Mouse (Mus musculus) left cerebral cortex, postnatal 14 days (tissue): Measurements from ENCODE around the gene Tigit. TPM values are rescaled to one million over a fixed set of nuclear protein-coding genes. Genes with fewer than 3 reads are reported as not detected.

Experiments used
- DNase-seq, 2 experiments: peaks; one replicate each; pipeline ENCODE4 v3.0.0; 2021 to 2022; ENCODE audit warnings: low spot score in 2 of 2, mixed read lengths in 1 of 2
- intact Hi-C: fragments of 180-260 bp; cut with DNase I; formaldehyde crosslinking; loops from one replicate; pipeline ENCODE4 v1.15.1; 2025
- long read RNA-seq, 2 experiments: library from polyadenylated mRNA; stranded (forward); transcript quantifications; one replicate each; pipeline ENCODE4 v2.0.0; 2021
- total RNA-seq, 2 experiments: library from RNA; stranded (reverse); gene quantifications; 2 replicates each; pipeline ENCODE4 v1.2.3; 2021

Gene Tigit
- total RNA-seq = not detected
- long read RNA-seq, experiment 1 = 0 reads
- long read RNA-seq, experiment 2 = 0 reads

- intact Hi-C loops = no loop called here
- DNase-seq = no peak
Measured at GRCm38 (mm10) chr16:43663978-43664579, at the start of gene Tigit. Gene Tigit, minus strand, starts transcription at chr16:43664146.

- intact Hi-C loops = no loop called here
- DNase-seq = no peak
Measured at GRCm38 (mm10) chr16:43711361-43711760, 47.4 kb upstream of the Tigit start.

- DNase-seq = no peak
- intact Hi-C loops = no loop called here
Measured at GRCm38 (mm10) chr16:43710651-43711050, 46.7 kb upstream of the Tigit start.

GRCm38 (mm10) chr16:43710134-43710475 lies 46.2 kb upstream of the Tigit start:
- DNase-seq = no peak
- intact Hi-C loops = no loop called here

GRCm38 (mm10) chr16:43709432-43710133 lies 45.6 kb upstream of the Tigit start:
- DNase-seq = no peak

GRCm38 (mm10) chr16:43709062-43709413 lies 45.1 kb upstream of the Tigit start:
- intact Hi-C loops = no loop called here
- no peak for DNase-seq

More at GRCm38 (mm10) chr16:43709432-43710133, 45.6 kb upstream of the Tigit start:
- intact Hi-C loops = no loop called here

- intact Hi-C loops = no loop called here
- DNase-seq = no peak
Measured at GRCm38 (mm10) chr16:43708335-43709061, 44.6 kb upstream of the Tigit start.

GRCm38 (mm10) chr16:43701765-43702504 lies 38.0 kb upstream of the Tigit start:
- intact Hi-C loops = no loop called here
- no peak for DNase-seq

GRCm38 (mm10) chr16:43700575-43700974 lies 36.6 kb upstream of the Tigit start:
- intact Hi-C loops = no loop called here
- DNase-seq = no peak

- DNase-seq = peak in 1 of 2 experiments; percentile 40
- intact Hi-C loops = no loop called here
Measured at GRCm38 (mm10) chr16:43698735-43699649, 35.0 kb upstream of the Tigit start.

GRCm38 (mm10) chr16:43697772-43698171 lies 33.8 kb upstream of the Tigit start:
- intact Hi-C loops = no loop called here

GRCm38 (mm10) chr16:43695852-43696251 lies 31.9 kb upstream of the Tigit start:
- intact Hi-C loops = no loop called here
- no peak for DNase-seq

More at GRCm38 (mm10) chr16:43697772-43698171, 33.8 kb upstream of the Tigit start:
- DNase-seq = no peak

- intact Hi-C loops = no loop called here
- DNase-seq = no peak
Measured at GRCm38 (mm10) chr16:43694104-43694503, 30.2 kb upstream of the Tigit start.

GRCm38 (mm10) chr16:43692611-43693010 lies 28.7 kb upstream of the Tigit start:
- no peak for DNase-seq
- intact Hi-C loops = no loop called here

GRCm38 (mm10) chr16:43691741-43692140 lies 27.8 kb upstream of the Tigit start:
- intact Hi-C loops = no loop called here
- DNase-seq = no peak

- DNase-seq = no peak
- intact Hi-C loops = no loop called here
Measured at GRCm38 (mm10) chr16:43690912-43691311, 27.0 kb upstream of the Tigit start.

- intact Hi-C loops = no loop called here
- DNase-seq = no peak
Measured at GRCm38 (mm10) chr16:43690211-43690690, 26.3 kb upstream of the Tigit start.

GRCm38 (mm10) chr16:43687968-43688367 lies 24.0 kb upstream of the Tigit start:
- no peak for DNase-seq
- intact Hi-C loops = no loop called here

- intact Hi-C loops = no loop called here
- DNase-seq = no peak
Measured at GRCm38 (mm10) chr16:43674400-43674799, 10.5 kb upstream of the Tigit start.
